Mouse (Mus musculus): ENCODE measurements around the gene Aars2. TPM values are rescaled to one million over a fixed set of nuclear protein-coding genes. Genes with fewer than 3 reads are reported as not detected.

Aars2 gene
- total RNA-seq, 2 experiments from 2014 or later, result 14.3 to 16.4 TPM

GRCm38 (mm10) chr17:45557998-45558862 is 51.6 kb downstream of the Aars2 start:
- DNase-seq, result no peak

DNA sequence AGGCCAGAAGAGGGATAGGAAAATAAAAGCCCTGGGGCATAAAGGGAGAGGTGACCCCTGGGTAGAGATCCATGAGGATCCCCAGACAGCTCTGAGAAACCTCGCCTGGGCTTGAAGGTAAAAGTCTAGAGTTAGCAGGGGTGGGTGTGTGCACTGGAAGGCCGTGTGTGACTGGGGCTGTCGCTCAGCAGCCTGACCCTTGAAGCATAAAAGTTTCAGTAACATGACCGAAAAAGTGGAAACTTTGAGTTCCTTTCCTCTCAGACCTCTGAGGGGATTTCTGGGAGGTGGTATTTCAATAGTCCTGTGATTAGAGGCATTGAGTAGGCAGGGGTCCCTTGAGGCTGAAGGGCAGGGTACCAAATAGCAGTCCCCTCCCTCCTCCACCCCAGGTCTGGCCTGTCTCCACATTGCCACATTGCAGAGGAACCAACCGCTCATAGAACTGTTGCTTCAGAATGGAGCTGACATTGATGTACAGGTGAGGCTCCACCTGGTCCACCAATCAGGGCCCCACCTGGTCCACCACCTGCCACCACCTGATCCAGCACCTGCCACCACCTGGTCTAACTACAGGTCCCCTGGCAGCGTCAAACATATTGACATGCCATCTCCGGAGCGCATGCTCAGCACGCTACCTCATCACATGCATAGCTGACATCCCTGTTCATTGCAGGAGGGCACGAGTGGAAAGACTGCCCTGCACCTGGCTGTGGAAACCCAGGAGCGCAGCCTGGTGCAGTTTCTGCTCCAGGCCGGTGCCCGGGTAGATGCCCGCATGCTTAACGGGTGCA is 53.3 kb downstream of the Aars2 start:
- DNase-seq, result no peak

- no peak for DNase-seq
Measured at GRCm38 (mm10) chr17:45563216-45563615, 56.6 kb downstream of the Aars2 start.

GRCm38 (mm10) chr17:45563655-45564530 is 57.3 kb downstream of the Aars2 start, which contains the start of gene Slc35b2:
Gene Slc35b2 (plus strand): TSS chr17:45563874.
- DNase-seq, result peak; percentile 96

GRCm38 (mm10) chr17:45564531-45565084 is 58.0 kb downstream of the Aars2 start:
- no peak for DNase-seq

DNA sequence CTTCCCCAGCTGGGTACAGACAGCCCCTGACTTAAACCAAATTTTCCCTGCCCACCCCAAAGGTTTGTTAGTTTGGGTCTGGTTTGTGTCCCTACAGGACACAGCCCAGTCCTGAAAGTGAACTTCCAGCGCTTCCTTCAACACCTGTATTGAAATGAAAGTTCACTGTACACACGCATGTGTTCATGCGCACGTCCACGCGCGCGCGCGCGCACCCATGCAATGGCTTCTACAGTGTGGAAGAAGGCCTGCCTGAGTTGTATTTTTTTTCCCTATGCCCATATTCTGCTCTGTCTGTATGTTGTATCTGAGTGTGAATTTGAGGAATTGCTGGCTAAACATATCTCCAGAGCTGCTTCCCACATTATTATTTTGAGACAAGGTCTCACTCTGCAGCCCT is 58.5 kb downstream of the Aars2 start:
- no peak for DNase-seq

- DNase-seq, result no peak
Measured at GRCm38 (mm10) chr17:45566031-45566359, 59.4 kb downstream of the Aars2 start.

DNA sequence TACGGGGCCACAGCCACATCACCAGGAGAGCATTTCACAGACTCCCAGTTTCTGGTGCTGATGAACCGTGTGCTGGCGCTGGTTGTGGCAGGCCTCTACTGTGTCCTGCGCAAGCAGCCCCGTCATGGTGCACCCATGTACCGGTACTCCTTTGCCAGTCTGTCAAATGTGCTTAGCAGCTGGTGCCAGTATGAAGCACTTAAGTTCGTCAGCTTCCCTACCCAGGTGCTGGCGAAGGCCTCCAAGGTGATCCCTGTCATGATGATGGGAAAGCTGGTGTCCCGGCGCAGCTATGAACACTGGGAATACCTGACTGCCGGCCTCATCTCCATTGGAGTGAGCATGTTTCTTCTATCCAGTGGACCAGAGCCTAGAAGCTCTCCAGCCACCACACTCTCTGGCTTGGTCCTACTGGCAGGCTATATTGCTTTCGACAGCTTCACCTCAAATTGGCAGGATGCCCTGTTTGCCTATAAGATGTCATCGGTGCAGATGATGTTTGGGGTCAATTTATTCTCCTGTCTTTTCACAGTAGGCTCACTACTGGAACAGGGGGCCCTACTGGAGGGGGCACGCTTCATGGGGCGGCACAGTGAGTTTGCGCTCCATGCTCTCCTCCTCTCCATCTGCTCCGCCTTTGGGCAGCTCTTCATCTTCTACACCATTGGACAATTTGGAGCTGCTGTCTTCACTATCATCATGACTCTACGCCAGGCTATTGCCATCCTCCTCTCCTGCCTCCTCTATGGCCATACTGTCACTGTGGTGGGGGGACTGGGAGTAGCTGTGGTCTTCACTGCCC is 59.9 kb downstream of the Aars2 start:
- DNase-seq, result no peak

- no peak for DNase-seq
Measured at GRCm38 (mm10) chr17:45567162-45567601, 60.5 kb downstream of the Aars2 start.

DNA sequence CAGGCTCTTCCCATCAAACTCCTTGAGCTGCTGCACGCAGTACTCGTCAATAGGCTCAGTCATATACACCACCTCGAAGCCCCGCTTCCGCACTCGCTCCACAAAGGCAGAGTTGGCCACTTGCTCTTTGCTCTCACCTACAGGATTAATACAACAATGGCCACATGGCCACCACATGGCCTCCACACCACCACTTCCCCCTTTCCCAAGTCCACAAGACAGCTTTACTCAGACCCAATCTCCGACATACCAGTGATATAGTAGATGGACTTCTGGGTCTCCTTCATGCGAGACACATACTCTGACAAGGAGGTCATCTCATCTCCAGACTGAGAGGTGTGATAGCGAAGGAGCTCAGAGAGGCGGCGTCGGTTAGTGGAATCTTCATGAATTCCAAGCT is 62.3 kb downstream of the Aars2 start:
- no peak for DNase-seq

DNA sequence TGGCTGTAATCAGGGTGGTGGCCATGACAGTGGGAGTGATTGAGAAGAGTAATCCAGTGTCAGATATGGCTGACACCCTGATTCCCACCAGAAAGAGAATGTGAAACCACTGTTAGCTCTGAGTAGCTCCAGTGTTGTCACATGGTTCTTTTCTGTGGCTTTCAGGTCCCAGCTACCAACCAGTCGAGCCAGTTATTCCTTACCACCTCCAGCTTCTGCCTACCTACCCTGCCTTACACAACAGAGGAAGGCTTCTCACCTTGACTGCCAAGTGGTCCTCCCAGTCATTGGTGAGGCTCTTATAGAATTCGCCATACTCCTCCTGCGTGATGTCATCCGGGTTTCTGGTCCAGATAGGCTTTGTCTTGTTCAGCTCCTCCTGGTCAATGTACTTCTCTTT is 63.4 kb downstream of the Aars2 start:
- DNase-seq, result no peak

Other genes starting within 250 kb of the Aars2 start
- gene Cdc5l, start 73.1 kb upstream of the Aars2 start, total RNA-seq (2021), result 10 to 100 TPM; 34.8 to 39.4 TPM
- under 1 TPM; 0.25 to 0.26 TPM for gene Spats1, start 31.4 kb upstream of the Aars2 start, total RNA-seq (2021)
- gene Tcte1, start 16.6 kb downstream of the Aars2 start, total RNA-seq (2021), result not detected
- gene Tmem151b, start 42.8 kb downstream of the Aars2 start, total RNA-seq (2021), result under 1 TPM; 0.09 to 0.36 TPM
- 1 to 10 TPM; 1.3 to 2.3 TPM for gene Nfkbie, start 48.9 kb downstream of the Aars2 start, total RNA-seq (2021)
- gene Slc35b2, start 57.0 kb downstream of the Aars2 start, total RNA-seq (2021), result 10 to 100 TPM; 29.9 to 39.3 TPM
- gene Hsp90ab1, start 66.4 kb downstream of the Aars2 start, total RNA-seq (2021), result 100 to 1,000 TPM; 900 to 909 TPM
- 100 to 1,000 TPM in 1 of 2 experiments, 10 to 100 TPM in 1; 97.4 to 114 TPM for gene Slc29a1, start 92.8 kb downstream of the Aars2 start, total RNA-seq (2021)
- 10 to 100 TPM; 16.1 to 18.7 TPM for gene Mymx, start 95.3 kb downstream of the Aars2 start, total RNA-seq (2021)
- under 1 TPM in 1 of 2 experiments, not detected in 1; 0.16 TPM for gene Capn11, start 152.5 kb downstream of the Aars2 start, total RNA-seq (2021)
- gene Mrpl14, start 179.5 kb downstream of the Aars2 start, total RNA-seq (2021), result 10 to 100 TPM; 82.3 to 83.5 TPM
- 10 to 100 TPM; 55.0 to 58.2 TPM for gene Tmem63b, start 180.1 kb downstream of the Aars2 start, total RNA-seq (2021)
- gene 1600014C23Rik, start 227.0 kb downstream of the Aars2 start, total RNA-seq (2021), result not detected